Mouse (Mus musculus): ENCODE results near the gene Serac1.

DNA sequence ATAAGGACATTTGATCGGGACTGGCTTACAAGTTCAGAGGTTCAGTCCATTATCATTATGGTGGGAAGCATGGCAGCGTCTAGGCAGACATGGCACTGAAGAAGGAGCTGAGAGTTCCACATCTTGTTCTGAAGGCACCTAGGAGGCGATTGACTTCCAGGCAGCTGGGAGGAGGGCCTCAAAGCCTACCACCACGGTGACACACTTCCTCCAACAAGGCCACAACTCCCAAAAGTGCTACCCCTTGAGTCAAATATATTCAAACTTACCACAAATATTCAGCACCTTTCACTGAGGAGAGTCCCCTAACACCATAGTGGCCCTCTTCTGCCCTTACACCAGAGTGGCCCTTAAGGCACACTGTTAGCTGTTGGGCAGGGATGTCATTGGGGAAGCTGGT is 64.6 kb downstream of the Serac1 start:
- TF ChIP-seq POLR2A (IDR thresholded peaks at IDR 0.05; ENCODE audit: borderline replicate concordance, low read depth, low read length): no peak
- no peak for TF ChIP-seq CTCF (IDR thresholded peaks at IDR 0.05; ENCODE audit: low read depth, low read length)
